Mouse (Mus musculus) splenic B cell, adult 2 months (primary cell): ENCODE data around the gene Adra2b.

Experiments used
- DNase-seq: peaks from one replicate; pipeline ENCODE4 v3.0.0-alpha.2; 2011; ENCODE audit warnings: low read depth, low spot score
- H3K27me3 ChIP-seq: 2 replicates; pipeline ENCODE4 v1.6.1; 2012; ENCODE audit warnings: mild to moderate bottlenecking, low read length, moderate library complexity, mixed read lengths; ENCODE audit not compliant: control insufficient read depth, poor library complexity, insufficient read depth, severe bottlenecking
- H3K36me3 ChIP-seq: 2 replicates; pipeline ENCODE4 v1.6.1; 2012; ENCODE audit warnings: mild to moderate bottlenecking, low read length, moderate library complexity, mixed read lengths; ENCODE audit not compliant: control insufficient read depth, poor library complexity, insufficient read depth, severe bottlenecking

The Adra2b gene

DNA sequence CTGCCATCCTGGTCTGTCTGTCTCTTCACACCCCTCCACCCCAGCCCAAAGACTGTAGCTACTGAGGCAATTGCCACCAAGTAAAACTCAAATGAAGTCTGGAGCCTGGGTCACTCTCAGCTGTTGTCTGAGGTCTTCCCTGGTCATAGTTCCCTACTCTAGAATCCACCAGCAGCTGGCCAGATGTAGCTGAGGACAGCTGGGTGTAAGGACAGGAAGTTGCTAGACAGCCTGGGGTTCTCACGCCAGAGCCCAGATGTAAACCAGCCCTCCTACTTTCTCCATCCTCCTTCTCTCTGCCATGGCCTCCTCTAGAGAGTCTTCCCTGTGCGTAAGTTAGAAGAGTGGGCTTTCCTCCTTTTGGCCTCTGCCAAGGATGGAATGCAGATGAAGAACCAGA lies 24.5 kb downstream of the Adra2b start:
- no peaks in the 10 kb centered on the region for H3K27me3 ChIP-seq
- DNase-seq: no peak
- H3K36me3 ChIP-seq: no peaks in the 10 kb centered on the region

DNA sequence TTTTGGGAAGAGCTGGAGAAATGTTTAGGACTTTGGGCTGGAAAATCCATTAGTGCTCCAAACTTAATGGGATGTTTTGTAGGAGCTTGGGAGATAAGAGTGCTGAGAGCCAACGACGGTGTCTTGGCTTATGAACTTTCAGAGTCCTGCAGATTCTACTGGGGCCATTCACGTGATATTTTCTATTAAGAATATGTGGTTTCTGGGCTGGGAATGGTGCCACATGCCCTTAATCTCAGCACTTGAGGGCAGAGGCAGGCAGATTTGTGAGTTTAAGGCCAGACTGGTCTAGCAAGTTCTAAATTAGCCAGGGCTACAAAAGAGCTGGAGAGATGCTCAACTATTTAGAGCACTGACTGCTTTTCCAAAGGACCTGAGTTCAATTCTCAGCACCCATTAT lies 27.3 kb downstream of the Adra2b start:
- no peaks in the 10 kb centered on the region for H3K36me3 ChIP-seq
- DNase-seq: no peak
- no peaks in the 10 kb centered on the region for H3K27me3 ChIP-seq

DNA sequence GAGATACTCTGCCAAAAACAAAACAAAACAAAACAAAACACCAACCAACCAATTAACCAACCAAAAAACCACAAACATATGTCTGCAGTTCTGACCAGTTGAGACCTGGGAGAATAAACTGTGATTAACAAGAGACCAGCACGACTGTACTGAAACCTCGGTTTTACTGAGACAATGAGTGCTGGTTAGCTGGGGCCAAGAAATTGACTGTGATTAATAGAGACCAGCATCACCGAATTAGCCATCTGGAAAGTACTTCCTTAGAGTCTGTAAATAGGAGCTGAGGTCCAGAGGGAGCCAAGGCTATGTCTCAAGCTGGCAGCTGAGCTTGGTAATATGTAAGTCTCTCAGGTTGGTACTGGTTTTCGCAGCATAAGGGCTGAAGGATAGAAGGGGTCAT lies 27.8 kb downstream of the Adra2b start:
- H3K27me3 ChIP-seq: no peaks in the 10 kb centered on the region
- no peaks in the 10 kb centered on the region for H3K36me3 ChIP-seq
- no peak for DNase-seq

DNA sequence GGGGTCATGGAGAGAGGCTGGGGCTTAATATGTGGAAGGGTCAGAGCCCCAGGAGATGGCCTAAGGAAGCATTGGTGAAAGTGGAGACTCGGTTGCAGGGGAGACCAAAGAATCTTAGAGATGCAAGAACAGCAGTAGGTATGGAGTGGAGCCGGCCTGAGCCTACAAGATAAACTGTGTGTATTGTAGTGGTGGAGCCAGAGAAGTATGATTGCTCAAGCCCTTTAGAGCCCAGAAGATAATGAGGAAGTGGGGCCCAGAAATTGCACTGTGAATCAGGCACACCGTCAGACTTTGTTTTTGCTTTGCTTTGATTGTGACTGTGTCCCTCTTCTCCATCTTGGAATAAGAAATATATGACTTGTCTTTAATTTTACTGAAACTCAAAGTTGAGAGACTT lies 28.3 kb downstream of the Adra2b start:
- Histone ChIP-seq H3K36me3 (no peaks in the 10 kb centered on the region), H3K27me3 (no peaks in the 10 kb centered on the region)
- no peak for DNase-seq

DNA sequence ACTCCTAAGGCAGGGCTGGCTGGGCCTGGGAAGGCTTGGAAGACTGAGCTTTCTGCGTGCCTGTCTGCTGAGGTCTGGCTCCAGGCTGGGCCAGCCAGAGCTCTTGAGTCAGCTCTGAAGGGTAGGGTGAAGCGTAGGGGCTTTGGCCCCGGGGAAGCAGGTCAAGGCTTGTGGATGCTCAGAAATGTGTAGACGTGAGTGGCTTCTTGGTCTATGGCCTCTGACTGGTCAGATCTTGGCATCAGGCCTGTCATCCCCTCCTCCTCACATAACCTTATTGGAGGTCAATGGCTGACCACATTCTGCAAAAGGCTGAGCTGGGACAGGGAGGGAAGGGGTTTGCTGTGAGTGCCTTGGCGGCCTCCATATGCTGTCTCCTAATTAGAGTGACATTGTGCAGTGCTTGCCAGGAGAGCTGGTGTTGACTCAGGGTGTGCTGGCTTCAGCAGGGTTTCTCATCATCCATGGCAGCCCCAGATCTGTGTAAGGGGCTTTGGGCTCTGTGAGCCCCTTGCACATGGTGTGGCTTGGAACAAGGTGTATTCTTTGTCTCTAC lies 31.7 kb downstream of the Adra2b start:
- Histone ChIP-seq H3K27me3 (no peaks in the 10 kb centered on the region), H3K36me3 (no peaks in the 10 kb centered on the region)
- no peak for DNase-seq

DNA sequence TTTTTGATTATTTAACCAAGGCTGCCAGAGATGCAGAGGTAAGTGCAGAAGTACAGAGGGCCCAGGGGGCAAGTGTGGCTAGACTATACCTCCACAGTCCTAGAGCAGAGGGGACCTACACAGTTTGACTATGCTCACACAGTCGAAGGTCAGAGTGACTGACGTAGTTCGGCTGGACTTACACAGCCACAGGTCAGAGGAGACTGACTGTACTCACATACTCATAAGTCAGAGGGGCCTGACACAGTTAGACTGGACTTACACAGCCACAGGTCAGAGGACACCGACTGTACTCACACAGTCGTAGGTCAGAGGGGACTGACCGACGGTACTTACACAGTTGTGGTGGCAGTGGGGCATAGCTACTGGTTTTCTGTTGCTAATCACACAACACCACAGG lies 35.7 kb downstream of the Adra2b start:
- no peaks in the 10 kb centered on the region for H3K36me3 ChIP-seq
- no peaks in the 10 kb centered on the region for H3K27me3 ChIP-seq
- DNase-seq: no peak

DNA sequence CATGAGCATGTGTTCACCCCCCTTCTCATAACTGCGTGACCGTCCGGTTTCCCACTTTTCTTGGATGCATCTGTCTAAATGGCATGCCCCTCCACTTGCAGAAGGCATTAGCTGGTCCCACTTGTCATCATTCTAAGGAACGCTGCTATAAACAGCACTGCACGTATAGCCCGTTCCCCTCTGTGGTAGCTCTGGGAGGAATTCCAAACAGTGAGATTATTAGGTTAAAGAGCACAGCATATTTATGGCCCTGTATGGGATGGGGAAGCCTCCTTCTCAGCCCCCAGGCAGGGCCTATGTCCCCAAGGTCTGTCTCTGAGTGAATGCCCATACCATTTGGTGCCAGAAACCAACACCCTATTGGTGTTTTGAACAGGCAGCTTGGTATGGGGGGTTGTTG lies 48.1 kb downstream of the Adra2b start:
- DNase-seq: no peak
- Histone ChIP-seq H3K27me3 (no peaks in the 10 kb centered on the region), H3K36me3 (no peaks in the 10 kb centered on the region)

DNA sequence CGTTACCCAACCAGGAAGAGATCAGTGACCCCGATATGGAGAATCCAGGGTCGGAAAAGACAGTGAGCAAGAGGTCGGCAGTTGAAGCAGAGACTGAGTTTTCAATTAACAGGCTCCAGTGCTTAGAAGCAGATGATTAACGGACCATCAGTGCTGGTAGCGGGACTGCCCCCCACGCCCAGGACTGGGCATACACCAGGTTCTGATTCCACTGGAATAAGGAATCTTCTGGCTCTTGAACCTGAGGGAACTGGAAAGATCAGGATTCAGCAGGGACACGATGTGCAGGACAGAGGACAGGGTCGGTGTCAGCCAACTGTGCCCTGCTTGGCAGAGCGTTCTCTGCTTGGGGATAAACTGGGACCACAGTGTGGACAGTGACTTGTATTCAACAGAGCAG lies 52.8 kb downstream of the Adra2b start:
- no peak for DNase-seq
- Histone ChIP-seq H3K36me3 (no peaks in the 10 kb centered on the region), H3K27me3 (no peaks in the 10 kb centered on the region)

DNA sequence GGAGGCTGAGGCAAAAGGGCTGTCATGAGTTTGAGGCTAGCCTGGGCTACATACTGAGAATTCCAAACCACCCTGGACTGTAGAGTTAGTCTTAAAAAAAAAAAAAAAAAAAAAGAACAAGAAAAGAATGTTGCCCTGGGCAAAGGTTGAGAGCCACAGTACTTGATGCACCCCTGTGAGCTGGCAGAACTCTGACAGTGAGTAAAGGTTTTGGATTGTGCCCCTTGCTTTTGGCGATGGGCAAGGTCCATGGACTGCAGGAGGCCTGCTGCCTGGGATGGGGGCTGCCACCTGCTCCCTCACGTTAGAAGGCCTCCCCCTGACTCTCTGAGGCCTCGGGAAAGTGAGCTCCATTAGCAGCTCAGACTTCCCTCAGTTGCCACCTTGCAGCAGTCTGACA lies 53.7 kb downstream of the Adra2b start:
- no peaks in the 10 kb centered on the region for H3K36me3 ChIP-seq

More for the DNA sequence above, 53.7 kb downstream of the Adra2b start:
- H3K27me3 ChIP-seq: no peaks in the 10 kb centered on the region
- DNase-seq: no peak
